Mouse (Mus musculus): ENCODE results near the gene Sgms1. TPM values are rescaled to one million over a fixed set of nuclear protein-coding genes. Genes with fewer than 3 reads are reported as not detected.

Sgms1 gene
- polyA plus RNA-seq, 1 experiment from 2014 or later, result 43.3 TPM

- H3K27ac ChIP-seq, result no peak overlapping the region
- ATAC-seq (ENCODE audit: insufficient read depth, low FRiP score, low read depth), result no peak
- WGBS, result 76% methylated on average over 5 of the region's 5 CpGs
Observed at GRCm38 (mm10) chr19:32302835-32303381, 86.6 kb downstream of the Sgms1 start.

GRCm38 (mm10) chr19:32301568-32301967 is 87.9 kb downstream of the Sgms1 start:
- Histone ChIP-seq H3K4me2 (no peak overlapping the region), H3K9ac (no peak overlapping the region), H3K27me3 (replicated peaks) (no peaks in the 10 kb centered on the region), H3K4me1 (peaks cover 11% of the 10 kb centered on the region; the same call in 1 of the 2 replicates), H3K4me3 (replicated peaks) (no peak overlapping the region), H3K27ac (no peak overlapping the region), H3K36me3 (no peaks in the 10 kb centered on the region), H3K9me3 (no peaks in the 10 kb centered on the region)
- WGBS, result 81% methylated on average over 3 of the region's 3 CpGs
- no peak for ATAC-seq (ENCODE audit: insufficient read depth, low FRiP score, low read depth)

More at GRCm38 (mm10) chr19:32302835-32303381, 86.6 kb downstream of the Sgms1 start:
- no peak overlapping the region for H3K9ac ChIP-seq
- no peaks in the 10 kb centered on the region for H3K9me3 ChIP-seq
- H3K4me2 ChIP-seq, result no peak overlapping the region
- no peak overlapping the region for H3K4me3 ChIP-seq (replicated peaks)
- no peaks in the 10 kb centered on the region for H3K27me3 ChIP-seq (replicated peaks)
- no peaks in the 10 kb centered on the region for H3K36me3 ChIP-seq
- peaks cover 11% of the 10 kb centered on the region; the same call in 1 of the 2 replicates for H3K4me1 ChIP-seq

- Histone ChIP-seq H3K4me3 (replicated peaks) (no peak overlapping the region), H3K27ac (no peak overlapping the region), H3K27me3 (replicated peaks) (no peaks in the 10 kb centered on the region), H3K4me2 (no peak overlapping the region), H3K9me3 (no peaks in the 10 kb centered on the region), H3K36me3 (no peaks in the 10 kb centered on the region), H3K9ac (no peak overlapping the region), H3K4me1 (no peaks in the 10 kb centered on the region)
- WGBS, result 69% methylated on average over 7 of the region's 7 CpGs
- no peak for ATAC-seq (ENCODE audit: insufficient read depth, low FRiP score, low read depth)
Observed at GRCm38 (mm10) chr19:32298221-32298620, 91.3 kb downstream of the Sgms1 start.

DNA sequence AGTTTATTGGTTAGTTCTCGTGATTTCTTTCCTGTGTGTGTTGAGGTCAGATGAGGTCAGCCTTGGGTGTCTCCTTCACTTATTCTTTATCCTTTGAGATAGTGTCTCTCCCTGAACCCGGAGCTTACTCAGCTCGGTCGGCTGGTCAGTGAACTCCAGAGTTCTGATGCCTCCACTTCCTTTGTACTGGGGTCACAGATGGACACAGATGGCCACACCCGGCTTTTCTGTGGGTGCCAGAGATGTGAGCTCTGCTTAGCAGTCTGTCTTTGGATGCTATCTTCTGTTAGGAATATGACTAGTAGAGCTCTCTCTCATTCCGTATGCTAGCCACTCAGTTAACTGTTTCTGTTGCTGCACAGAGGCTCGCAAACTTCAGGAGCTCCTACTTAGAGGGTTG is 92.7 kb downstream of the Sgms1 start:
- no peak for ATAC-seq (ENCODE audit: insufficient read depth, low FRiP score, low read depth)
- H3K9me3 ChIP-seq, result no peaks in the 10 kb centered on the region
- H3K4me2 ChIP-seq, result no peak overlapping the region
- H3K4me3 ChIP-seq (replicated peaks), result no peak overlapping the region
- 76% methylated on average over 7 of the region's 7 CpGs for WGBS
- peaks cover 9% of the 10 kb centered on the region for H3K4me1 ChIP-seq
- no peaks in the 10 kb centered on the region for H3K27me3 ChIP-seq (replicated peaks)
- H3K27ac ChIP-seq, result no peak overlapping the region
- no peak overlapping the region for H3K9ac ChIP-seq
- no peaks in the 10 kb centered on the region for H3K36me3 ChIP-seq

DNA sequence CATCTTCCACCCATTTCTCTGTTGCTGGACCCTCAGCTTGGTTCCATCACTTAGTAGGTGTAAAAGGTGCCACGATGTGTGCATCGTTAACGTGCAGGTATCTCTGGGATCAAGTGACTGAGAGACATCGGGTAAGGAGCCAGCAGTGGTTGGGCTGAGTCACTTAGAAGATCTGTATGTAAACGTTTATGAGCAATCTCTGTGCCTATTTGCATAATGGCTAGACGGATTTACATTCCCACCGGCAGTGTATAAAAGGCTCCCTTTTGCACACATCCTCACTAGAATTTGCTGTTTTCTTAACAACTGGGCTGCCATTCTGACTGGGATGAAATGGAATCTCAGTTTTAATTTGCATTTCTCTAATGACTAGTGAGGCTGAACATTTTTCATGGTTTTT is 93.9 kb downstream of the Sgms1 start:
- Histone ChIP-seq H3K9me3 (no peaks in the 10 kb centered on the region), H3K36me3 (no peaks in the 10 kb centered on the region), H3K4me1 (peaks cover 11% of the 10 kb centered on the region), H3K27me3 (replicated peaks) (no peaks in the 10 kb centered on the region), H3K27ac (no peak overlapping the region), H3K4me2 (no peak overlapping the region), H3K9ac (no peak overlapping the region), H3K4me3 (replicated peaks) (no peak overlapping the region)
- 67% methylated on average over 7 of the region's 7 CpGs for WGBS
- no peak for ATAC-seq (ENCODE audit: insufficient read depth, low FRiP score, low read depth)

DNA sequence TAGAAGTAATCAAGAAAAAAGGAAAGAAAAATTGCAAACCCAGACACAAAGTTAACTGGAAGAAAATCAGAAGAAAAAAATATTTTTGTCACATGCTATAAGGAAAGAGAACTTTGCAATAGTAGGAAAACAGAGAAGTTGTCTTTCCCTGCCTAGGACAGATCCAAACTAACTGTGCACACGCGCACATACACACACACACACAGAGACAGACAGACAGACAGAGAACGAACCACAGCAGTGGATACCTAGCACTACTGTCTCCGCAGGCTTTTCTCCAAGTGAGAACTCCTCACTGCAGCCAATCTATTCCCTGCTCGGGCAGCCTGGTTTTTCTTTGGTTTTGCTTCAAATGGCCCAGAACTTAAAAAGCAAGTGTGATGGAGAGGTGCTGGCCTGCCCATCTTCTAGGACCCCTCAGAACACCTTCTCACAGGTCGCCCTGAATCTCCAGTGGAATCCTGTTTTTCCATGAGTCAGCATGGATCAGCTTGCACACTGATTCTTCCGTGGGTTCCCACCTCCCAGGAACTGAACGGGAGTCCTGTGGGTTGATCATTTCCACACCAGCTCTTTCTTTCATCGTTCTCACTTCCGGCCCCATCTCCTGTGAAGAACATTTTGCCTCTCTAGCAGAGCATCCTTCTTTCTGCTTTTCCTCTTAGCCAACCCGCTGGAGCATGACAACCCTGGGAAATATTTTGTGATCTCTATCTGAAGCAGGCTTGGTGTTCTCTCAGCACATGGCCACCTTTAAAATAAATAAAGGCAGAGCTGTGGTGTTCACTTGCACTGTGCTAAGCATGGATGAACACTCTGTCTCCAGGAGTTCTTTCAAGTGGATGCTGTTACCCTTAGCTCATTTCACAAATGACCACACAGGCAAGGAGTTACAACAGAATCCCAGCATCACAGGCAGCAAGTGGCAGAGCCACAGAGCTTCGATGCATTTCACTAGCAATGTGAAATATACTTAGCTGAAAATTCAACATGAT is 96.4 kb downstream of the Sgms1 start:
- Histone ChIP-seq H3K36me3 (no peaks in the 10 kb centered on the region), H3K27me3 (replicated peaks) (no peaks in the 10 kb centered on the region), H3K27ac (peak overlapping the region; percentile 40; the same call in 1 of the 2 replicates), H3K9me3 (no peaks in the 10 kb centered on the region), H3K9ac (no peak overlapping the region), H3K4me1 (peaks cover 11% of the 10 kb centered on the region), H3K4me2 (no peak overlapping the region; the same call in 1 of the 2 replicates), H3K4me3 (replicated peaks) (no peak overlapping the region)
- no peak for ATAC-seq (ENCODE audit: insufficient read depth, low FRiP score, low read depth)
- 70% methylated on average over 12 of the region's 12 CpGs for WGBS

DNA sequence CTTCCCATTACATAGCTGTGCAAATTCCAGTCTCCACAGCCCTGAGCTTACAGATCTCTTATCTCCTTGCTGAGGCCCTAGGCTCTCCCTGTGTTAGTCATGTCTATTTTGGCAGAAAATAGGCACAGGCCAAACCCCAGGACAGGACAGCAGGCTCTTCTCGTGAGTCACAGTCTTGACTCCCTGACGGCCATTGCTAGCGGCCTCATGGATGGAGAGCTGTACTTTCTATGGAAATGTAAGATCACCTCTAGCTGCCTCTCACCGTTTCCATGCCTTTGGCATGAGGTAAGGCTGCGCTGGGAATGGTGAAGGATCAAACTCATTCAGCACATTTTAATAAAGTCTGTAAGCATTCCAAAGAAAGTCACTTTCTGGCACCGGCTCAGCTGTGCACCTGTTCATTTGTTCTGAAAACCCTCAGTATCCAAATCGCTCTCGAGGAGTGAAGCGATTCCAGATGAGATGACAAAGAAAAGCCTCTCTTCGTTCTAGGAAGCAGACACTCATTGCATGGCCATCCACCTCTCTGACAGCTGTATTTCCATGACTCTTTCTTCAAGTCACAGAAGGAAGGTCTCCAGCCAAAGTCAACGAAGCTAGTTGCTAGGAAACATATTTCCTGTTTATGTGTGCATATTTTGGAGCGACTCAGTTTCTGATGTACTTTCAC is 97.3 kb downstream of the Sgms1 start:
- Histone ChIP-seq H3K4me1 (peaks cover 11% of the 10 kb centered on the region), H3K36me3 (no peaks in the 10 kb centered on the region), H3K27ac (peak overlapping the region; percentile 4; the same call in 1 of the 2 replicates), H3K4me3 (replicated peaks) (no peak overlapping the region), H3K27me3 (replicated peaks) (no peaks in the 10 kb centered on the region), H3K4me2 (no peak overlapping the region), H3K9ac (no peak overlapping the region), H3K9me3 (no peaks in the 10 kb centered on the region)
- ATAC-seq (ENCODE audit: insufficient read depth, low FRiP score, low read depth), result no peak
- 49% methylated on average over 12 of the region's 12 CpGs for WGBS

GRCm38 (mm10) chr19:32291130-32291529 is 98.4 kb downstream of the Sgms1 start:
- 74% methylated on average over 5 of the region's 5 CpGs for WGBS
- Histone ChIP-seq H3K4me3 (replicated peaks) (no peak overlapping the region), H3K4me2 (no peak overlapping the region), H3K4me1 (peaks cover 11% of the 10 kb centered on the region), H3K27me3 (replicated peaks) (no peaks in the 10 kb centered on the region), H3K36me3 (no peaks in the 10 kb centered on the region), H3K27ac (no peak overlapping the region), H3K9me3 (no peaks in the 10 kb centered on the region), H3K9ac (no peak overlapping the region)
- no peak for ATAC-seq (ENCODE audit: insufficient read depth, low FRiP score, low read depth)

DNA sequence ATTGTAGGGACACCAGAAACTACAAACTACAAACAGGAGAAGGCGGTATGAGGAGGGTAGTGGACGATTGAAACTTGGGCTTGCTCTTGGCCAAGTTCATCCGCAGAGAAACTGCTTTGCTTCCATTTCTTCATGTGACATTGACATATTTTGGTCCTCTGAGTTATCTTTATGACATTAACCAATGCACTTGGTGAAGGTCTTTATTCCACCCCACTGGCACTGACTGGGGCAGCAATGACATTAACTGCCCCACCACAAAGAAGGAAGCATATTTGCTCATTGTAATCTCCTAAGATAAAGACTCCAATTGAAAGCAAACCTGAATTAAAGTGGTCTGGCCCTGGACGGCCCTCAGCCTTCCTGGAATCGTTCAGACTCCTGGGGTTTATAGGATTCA is 100.6 kb downstream of the Sgms1 start:
- Histone ChIP-seq H3K9me3 (no peaks in the 10 kb centered on the region), H3K4me2 (no peak overlapping the region), H3K9ac (no peak overlapping the region)

GRCm38 (mm10) chr19:32287839-32288238 is 101.7 kb downstream of the Sgms1 start:
- H3K27ac ChIP-seq, result no peak overlapping the region
- ATAC-seq (ENCODE audit: insufficient read depth, low FRiP score, low read depth), result no peak
- H3K4me1 ChIP-seq, result peaks cover 8% of the 10 kb centered on the region
- H3K27me3 ChIP-seq (replicated peaks), result no peaks in the 10 kb centered on the region
- 57% methylated on average over 3 of the region's 3 CpGs for WGBS
- no peak overlapping the region for H3K4me2 ChIP-seq
- no peaks in the 10 kb centered on the region for H3K9me3 ChIP-seq
- no peak overlapping the region for H3K4me3 ChIP-seq (replicated peaks)
- no peak overlapping the region for H3K9ac ChIP-seq
- no peaks in the 10 kb centered on the region for H3K36me3 ChIP-seq

More for the DNA sequence above, 100.6 kb downstream of the Sgms1 start:
- Histone ChIP-seq H3K27ac (no peak overlapping the region), H3K36me3 (no peaks in the 10 kb centered on the region), H3K4me1 (peaks cover 11% of the 10 kb centered on the region), H3K4me3 (replicated peaks) (no peak overlapping the region), H3K27me3 (replicated peaks) (no peaks in the 10 kb centered on the region)
- ATAC-seq (ENCODE audit: insufficient read depth, low FRiP score, low read depth), result no peak
- 62% methylated on average over 5 of the region's 5 CpGs for WGBS

- Histone ChIP-seq H3K9ac (no peak overlapping the region), H3K27ac (no peak overlapping the region), H3K4me3 (replicated peaks) (no peak overlapping the region), H3K4me2 (no peak overlapping the region), H3K36me3 (no peaks in the 10 kb centered on the region), H3K4me1 (0 out of 2 replicates have a peak, but pooled peaks cover 2% of the 10 kb centered on the region), H3K27me3 (replicated peaks) (no peaks in the 10 kb centered on the region), H3K9me3 (no peaks in the 10 kb centered on the region)
- WGBS, result 70% methylated on average over 3 of the region's 3 CpGs
- ATAC-seq (ENCODE audit: insufficient read depth, low FRiP score, low read depth), result no peak
Observed at GRCm38 (mm10) chr19:32285455-32285831, 104.1 kb downstream of the Sgms1 start.
